Mouse (Mus musculus): Measurements from ENCODE around the gene Limch1.

Limch1 gene

GRCm38 (mm10) chr5:66979332-66980218, 233.9 kb downstream of the Limch1 start:
- DNase-seq (ENCODE audit: low spot score), result no peak

DNA sequence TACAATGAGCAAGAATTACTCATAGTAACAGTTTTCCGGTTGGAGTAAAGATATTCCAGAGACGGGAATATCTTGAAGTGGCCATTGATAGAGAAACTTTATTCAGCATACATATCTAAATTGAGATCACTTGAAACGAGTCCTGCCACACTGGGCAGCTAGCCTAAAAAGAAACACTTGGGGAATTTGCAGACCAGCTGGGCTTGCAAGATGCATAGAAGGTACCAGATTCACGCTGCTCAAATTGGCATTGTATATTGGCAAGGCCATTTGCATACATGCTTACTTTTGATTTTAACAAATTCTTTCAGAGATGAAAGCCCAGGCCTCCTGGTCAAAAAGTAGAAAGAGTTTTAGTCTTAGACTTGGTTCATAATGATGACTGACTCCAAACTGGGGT, 235.2 kb downstream of the Limch1 start:
- no peak for DNase-seq (ENCODE audit: low spot score)

DNA sequence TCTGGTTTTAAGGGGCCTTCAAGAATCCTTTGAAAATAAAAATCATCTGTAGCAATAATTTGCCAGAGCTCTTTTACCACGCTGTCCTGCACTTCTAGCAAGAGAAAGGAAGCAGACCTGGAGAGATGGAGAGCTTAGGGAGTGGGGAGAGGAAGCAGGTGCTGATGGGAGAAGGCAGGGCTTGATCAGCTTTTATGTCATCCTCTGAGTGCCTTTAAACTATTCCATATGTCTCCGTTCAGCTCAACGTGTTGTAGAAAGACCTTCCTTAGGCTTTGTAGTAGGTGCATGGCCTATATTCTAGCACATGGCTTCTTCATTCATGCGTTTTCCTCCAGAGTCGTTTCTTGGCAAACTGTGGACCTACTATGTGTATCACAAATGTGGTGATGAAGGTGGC, 237.5 kb downstream of the Limch1 start:
- no peak for DNase-seq (ENCODE audit: low spot score)

DNA sequence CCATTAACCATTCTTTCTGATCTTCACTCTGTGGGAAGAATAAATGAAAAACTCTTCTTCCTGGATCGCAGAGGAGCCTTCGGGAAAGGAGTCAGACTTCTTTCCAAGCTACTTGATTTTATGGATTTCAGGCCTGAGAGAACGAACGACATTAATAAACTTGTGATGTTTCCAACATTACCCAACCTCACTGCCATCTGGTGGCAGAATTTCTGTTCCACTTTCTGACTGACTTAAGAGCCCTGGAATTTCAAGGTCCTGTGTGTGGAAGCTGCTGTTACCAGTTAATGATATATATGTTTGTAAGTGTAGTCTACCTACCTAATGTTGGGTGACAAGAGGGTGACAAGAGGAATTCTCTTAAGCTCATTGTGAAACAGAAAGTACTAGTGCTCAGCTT, 243.3 kb downstream of the Limch1 start:
- no peak for DNase-seq (ENCODE audit: low spot score)

GRCm38 (mm10) chr5:66989531-66989930, 243.9 kb downstream of the Limch1 start:
- no peak for DNase-seq (ENCODE audit: low spot score)

DNA sequence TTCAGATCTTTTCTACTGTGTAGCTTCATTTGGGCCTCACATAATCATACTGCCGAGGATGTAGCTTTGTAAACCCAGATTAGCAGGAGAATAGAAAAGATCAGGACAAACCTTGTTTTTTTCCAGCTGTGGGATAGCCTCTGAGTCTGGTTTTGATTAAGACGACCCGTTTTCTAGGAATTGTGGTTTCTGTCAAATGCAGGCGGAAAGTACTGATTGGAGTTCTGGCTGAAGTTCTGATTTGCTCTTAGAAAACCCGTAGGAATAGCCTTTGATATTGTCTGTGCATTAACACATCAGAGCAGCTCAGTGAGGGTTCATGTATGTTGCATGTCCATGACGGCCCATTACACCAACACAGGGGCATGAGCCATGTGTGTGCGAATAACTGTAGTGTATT, 246.8 kb downstream of the Limch1 start:
- no peak for DNase-seq (ENCODE audit: low spot score)

DNA sequence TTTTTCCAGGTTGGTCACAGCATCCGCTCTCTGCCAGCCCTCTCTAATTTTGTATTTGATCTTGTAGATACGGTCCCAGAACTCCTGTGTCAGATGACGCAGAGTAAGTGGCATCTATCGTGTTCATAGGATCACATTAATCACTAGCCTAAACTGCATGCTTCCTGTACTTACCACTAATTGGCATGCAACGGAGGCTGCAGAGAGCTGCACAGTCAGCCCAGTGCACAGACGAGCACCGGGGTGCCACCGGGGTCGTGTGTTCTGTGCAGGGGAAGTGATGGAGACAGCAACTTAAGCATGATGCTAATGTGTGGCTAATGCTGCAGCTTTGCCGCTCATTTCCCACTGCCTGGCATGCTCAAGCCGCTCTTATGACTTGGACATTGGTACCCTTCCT, 247.4 kb downstream of the Limch1 start:
- no peak for DNase-seq (ENCODE audit: low spot score)

- no peak for DNase-seq (ENCODE audit: low spot score)
These were observed 250.5 kb downstream of the Limch1 start for GRCm38 (mm10) chr5:66996124-66996523.

- DNase-seq (ENCODE audit: low spot score), result no peak
These were observed 251.4 kb downstream of the Limch1 start for GRCm38 (mm10) chr5:66996886-66997599.

GRCm38 (mm10) chr5:66997600-66997930, 251.9 kb downstream of the Limch1 start:
- no peak for DNase-seq (ENCODE audit: low spot score)

GRCm38 (mm10) chr5:66998341-66998740, 252.7 kb downstream of the Limch1 start:
- DNase-seq (ENCODE audit: low spot score), result no peak

DNA sequence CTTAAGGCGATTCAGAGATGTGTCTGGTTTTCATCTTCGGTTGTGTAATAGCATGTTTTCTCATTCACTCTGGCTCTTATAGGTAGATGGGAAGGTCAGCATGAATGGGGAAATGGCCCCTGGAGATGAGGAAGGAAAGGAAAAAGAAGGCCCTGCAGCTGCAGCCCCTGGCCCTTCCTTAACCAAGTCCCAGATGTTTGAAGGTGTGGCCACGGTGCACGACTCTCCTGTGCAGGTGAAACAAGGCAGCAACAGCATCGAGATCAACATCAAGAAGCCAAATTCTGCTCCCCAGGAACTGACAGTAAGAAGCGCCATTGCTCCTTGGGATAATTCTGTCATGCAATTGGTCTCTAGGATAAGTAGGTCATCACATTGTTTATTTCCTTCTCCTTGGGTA, 256.7 kb downstream of the Limch1 start:
- DNase-seq (ENCODE audit: low spot score), result no peak

- no peak for DNase-seq (ENCODE audit: low spot score)
These were observed 259.0 kb downstream of the Limch1 start for GRCm38 (mm10) chr5:67004619-67005018.

DNA sequence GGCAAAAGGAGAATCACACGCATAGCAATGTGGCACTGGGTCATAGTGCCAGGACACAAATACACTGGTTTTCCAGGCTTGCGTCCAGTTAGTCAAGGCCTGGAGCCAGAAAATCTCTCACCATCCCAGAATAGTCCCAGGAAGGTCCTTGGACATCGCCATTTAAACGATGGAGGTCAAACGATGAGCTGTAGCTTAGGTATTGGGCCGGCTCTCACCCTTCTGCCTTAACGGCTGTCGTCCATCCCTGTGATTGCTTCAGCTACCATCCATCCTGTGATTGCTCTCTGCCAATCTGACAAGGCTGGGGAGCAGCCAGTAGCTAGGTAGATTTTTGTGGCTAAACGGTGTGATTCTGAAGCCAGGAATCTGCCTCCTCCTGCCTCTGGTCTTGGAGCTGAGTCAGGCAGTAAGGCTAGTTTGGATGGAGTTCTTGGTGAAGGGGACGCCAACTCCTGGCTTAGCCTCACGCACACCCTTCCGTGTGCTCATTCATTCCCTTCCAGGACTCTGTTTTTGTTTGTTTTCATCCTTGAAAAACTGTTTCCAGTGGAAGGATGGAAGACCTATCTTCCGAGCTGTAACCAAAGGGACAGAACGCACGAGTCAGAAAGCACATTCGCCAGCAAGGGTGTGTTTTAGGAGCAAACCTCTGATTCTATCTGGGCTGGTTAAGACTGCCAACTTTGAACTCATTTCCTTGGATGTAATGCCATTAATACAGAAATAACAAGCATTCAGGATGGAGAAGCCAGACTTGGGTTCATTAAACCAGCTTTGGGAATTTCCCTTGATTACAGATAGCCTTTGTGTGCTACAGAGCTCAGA, 265.6 kb downstream of the Limch1 start:
- no peak for DNase-seq (ENCODE audit: low spot score)

GRCm38 (mm10) chr5:67011985-67012384, 266.4 kb downstream of the Limch1 start:
- no peak for DNase-seq (ENCODE audit: low spot score)

- no peak for DNase-seq (ENCODE audit: low spot score)
These were observed 268.3 kb downstream of the Limch1 start for GRCm38 (mm10) chr5:67013926-67014325.

- DNase-seq (ENCODE audit: low spot score), result peak; percentile 11
These were observed 270.8 kb downstream of the Limch1 start for GRCm38 (mm10) chr5:67016450-67016849.

- DNase-seq (ENCODE audit: low spot score), result no peak
These were observed 278.9 kb downstream of the Limch1 start for GRCm38 (mm10) chr5:67024459-67025050.

DNA sequence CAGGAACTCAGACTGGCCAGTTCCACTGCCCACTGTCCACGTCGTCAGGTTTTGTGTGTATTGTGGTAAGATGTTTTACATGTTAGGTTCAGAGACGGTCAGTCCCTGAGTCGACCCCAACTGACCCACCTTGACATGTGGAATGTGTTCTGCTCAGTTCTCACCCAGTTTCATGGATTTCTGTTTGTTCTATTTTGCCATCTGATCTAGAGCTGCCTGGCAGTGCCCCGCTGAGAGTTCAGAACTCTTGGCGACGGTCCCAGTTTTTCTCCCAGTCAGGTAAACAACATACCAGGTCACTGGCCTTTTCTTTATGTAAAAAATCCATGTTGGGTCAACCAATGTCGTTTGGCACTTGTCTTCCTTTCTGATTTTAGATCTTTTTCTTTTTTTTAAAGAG, 279.5 kb downstream of the Limch1 start:
- no peak for DNase-seq (ENCODE audit: low spot score)

DNA sequence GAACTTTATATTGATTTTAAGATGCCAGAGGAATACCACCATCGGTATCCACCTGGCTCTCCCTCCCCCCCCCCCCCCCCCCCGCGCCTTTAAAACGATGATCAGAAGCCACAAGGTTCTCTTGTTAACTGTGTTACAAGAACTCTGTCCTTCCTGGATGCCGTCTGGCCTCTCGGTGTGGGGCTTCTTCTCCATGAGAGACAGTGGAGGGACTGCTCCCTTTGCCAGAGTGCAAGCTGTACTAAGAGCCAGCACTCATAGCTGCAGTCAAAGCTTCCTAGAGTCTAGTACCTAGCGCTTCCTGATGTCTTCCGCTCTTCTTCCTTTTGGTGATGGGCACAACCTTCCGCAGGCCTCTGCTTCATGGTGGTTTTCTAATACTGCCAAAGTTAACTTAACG, 280.0 kb downstream of the Limch1 start:
- no peak for DNase-seq (ENCODE audit: low spot score)

GRCm38 (mm10) chr5:67028786-67029185, 283.2 kb downstream of the Limch1 start:
- DNase-seq (ENCODE audit: low spot score), result no peak

GRCm38 (mm10) chr5:67029946-67030345, 284.3 kb downstream of the Limch1 start:
- DNase-seq (ENCODE audit: low spot score), result no peak
